Comparison of ENCODE assay signal across 13 mouse cellular contexts in genomic region chr7:132772440-132772839, GRCm38 (mm10). TPM values are rescaled to one million over a fixed set of nuclear protein-coding genes. Genes with fewer than 3 reads are reported as not detected.
DNase-seq lines count a peak whose midpoint lies in the region; ATAC-seq and TF ChIP-seq lines count a peak whose summit lies in the region.
"Had no signal": no experiment of that assay in that cellular context is flagged by ENCODE, and none has a peak within 500 bp of the region (broad histone marks: within the 10 kb centered on the region; RNA-seq: fewer than 3 reads in every experiment).

No protein-coding gene starts in this region.

- no peaks in the 10 kb centered on the region for H3K9me3 ChIP-seq in intestine, embryonic 15.5 days
- no peaks in the 10 kb centered on the region for H3K9me3 ChIP-seq in intestine, postnatal 0 days (ENCODE audit: control insufficient read depth)
- H3K9me3 ChIP-seq in liver, embryonic 11.5 days (ENCODE audit: control insufficient read depth, low read length): no peaks in the 10 kb centered on the region
- H3K9me3 ChIP-seq in stomach, embryonic 15.5 days: no peaks in the 10 kb centered on the region
- no peaks in the 10 kb centered on the region for H3K9me3 ChIP-seq in forebrain, embryonic 14.5 days (replicated peaks; ENCODE audit: control insufficient read depth, low read length)
- H3K9me3 ChIP-seq in hindbrain, embryonic 16.5 days (ENCODE audit: control insufficient read depth, low read length): no peaks in the 10 kb centered on the region
- H3K9me3 ChIP-seq: hindbrain, embryonic 10.5 days; limb, embryonic 13.5 days; midbrain, embryonic 13.5 days had no signal

- WGBS in intestine, embryonic 15.5 days: 82% methylated on average over 5 of the region's 5 CpGs
- WGBS in intestine, postnatal 0 days: 67% methylated on average over 5 of the region's 5 CpGs
- WGBS in liver, embryonic 11.5 days: 59% methylated on average over 5 of the region's 5 CpGs
- WGBS in stomach, embryonic 15.5 days: 69% methylated on average over 5 of the region's 5 CpGs
- WGBS in forebrain, embryonic 14.5 days: 95% methylated on average over 5 of the region's 5 CpGs
- WGBS in hindbrain, embryonic 16.5 days: 97% methylated on average over 5 of the region's 5 CpGs

- no peak overlapping the region for H3K4me3 ChIP-seq in intestine, embryonic 15.5 days (replicated peaks)
- H3K4me3 ChIP-seq in intestine, postnatal 0 days (ENCODE audit: low read depth, low read length): no peak overlapping the region
- H3K4me3 ChIP-seq in liver, embryonic 11.5 days (ENCODE audit: low read depth, low read length): no peak overlapping the region
- H3K4me3 ChIP-seq in stomach, embryonic 15.5 days (replicated peaks): no peak overlapping the region
- no peak overlapping the region for H3K4me3 ChIP-seq in forebrain, embryonic 14.5 days (ENCODE audit: low read depth, low read length)
- no peak overlapping the region for H3K4me3 ChIP-seq in hindbrain, embryonic 16.5 days (ENCODE audit: low read length)
- H3K4me3 ChIP-seq: hindbrain, embryonic 10.5 days; limb, embryonic 13.5 days; midbrain, embryonic 13.5 days had no signal

- peaks cover 5% of the 10 kb centered on the region for H3K36me3 ChIP-seq in intestine, embryonic 15.5 days
- H3K36me3 ChIP-seq in intestine, postnatal 0 days (ENCODE audit: control insufficient read depth, insufficient read depth): peaks cover 56% of the 10 kb centered on the region
- peaks cover 2% of the 10 kb centered on the region; the same call in 1 of the 2 replicates for H3K36me3 ChIP-seq in liver, embryonic 11.5 days (ENCODE audit: control insufficient read depth, insufficient read depth, low read length)
- H3K36me3 ChIP-seq in stomach, embryonic 15.5 days: no peaks in the 10 kb centered on the region
- peaks cover 42% of the 10 kb centered on the region for H3K36me3 ChIP-seq in forebrain, embryonic 14.5 days (ENCODE audit: control insufficient read depth, insufficient read depth, low read length)
- no peaks in the 10 kb centered on the region for H3K36me3 ChIP-seq in hindbrain, embryonic 16.5 days (ENCODE audit: control insufficient read depth, insufficient read depth, low read length)

- H3K27me3 ChIP-seq in intestine, embryonic 15.5 days (replicated peaks): no peaks in the 10 kb centered on the region
- H3K27me3 ChIP-seq in intestine, postnatal 0 days (replicated peaks; ENCODE audit: control insufficient read depth, insufficient read depth, low read length): no peaks in the 10 kb centered on the region
- H3K27me3 ChIP-seq in liver, embryonic 11.5 days (replicated peaks; ENCODE audit: control insufficient read depth, insufficient read depth, low read length): no peaks in the 10 kb centered on the region
- H3K27me3 ChIP-seq in stomach, embryonic 15.5 days (replicated peaks): no peaks in the 10 kb centered on the region
- H3K27me3 ChIP-seq in forebrain, embryonic 14.5 days (replicated peaks; ENCODE audit: control insufficient read depth, insufficient read depth, low read length): no peaks in the 10 kb centered on the region
- no peaks in the 10 kb centered on the region for H3K27me3 ChIP-seq in hindbrain, embryonic 16.5 days (replicated peaks; ENCODE audit: control insufficient read depth, insufficient read depth, low read length)
- H3K27me3 ChIP-seq: limb, embryonic 13.5 days; midbrain, embryonic 13.5 days had no signal

- no peak overlapping the region for H3K9ac ChIP-seq in intestine, embryonic 15.5 days
- no peak overlapping the region for H3K9ac ChIP-seq in intestine, postnatal 0 days (ENCODE audit: low read depth, low read length)
- peak overlapping the region; percentile 35; the same call in 1 of the 2 replicates for H3K9ac ChIP-seq in liver, embryonic 11.5 days (ENCODE audit: low read depth, low read length)
- no peak overlapping the region for H3K9ac ChIP-seq in stomach, embryonic 15.5 days
- H3K9ac ChIP-seq in forebrain, embryonic 14.5 days (ENCODE audit: low read length): no peak overlapping the region
- H3K9ac ChIP-seq in hindbrain, embryonic 16.5 days (ENCODE audit: low read depth, low read length): no peak overlapping the region
- H3K9ac ChIP-seq: limb, embryonic 13.5 days; midbrain, embryonic 13.5 days had no signal

- H3K4me2 ChIP-seq in intestine, embryonic 15.5 days (replicated peaks): no peak overlapping the region
- H3K4me2 ChIP-seq in intestine, postnatal 0 days (replicated peaks; ENCODE audit: low read depth): no peak overlapping the region
- H3K4me2 ChIP-seq in liver, embryonic 11.5 days: peak overlapping the region; percentile 50
- no peak overlapping the region for H3K4me2 ChIP-seq in stomach, embryonic 15.5 days
- H3K4me2 ChIP-seq in forebrain, embryonic 14.5 days (ENCODE audit: low read length): no peak overlapping the region
- H3K4me2 ChIP-seq in hindbrain, embryonic 16.5 days (ENCODE audit: low read length): no peak overlapping the region
- H3K4me2 ChIP-seq: limb, embryonic 13.5 days; midbrain, embryonic 13.5 days had no signal

- H3K4me1 ChIP-seq in intestine, embryonic 15.5 days (replicated peaks): 0 out of 2 replicates have a peak, but pooled peaks cover 5% of the 10 kb centered on the region
- peaks cover 7% of the 10 kb centered on the region for H3K4me1 ChIP-seq in intestine, postnatal 0 days (replicated peaks; ENCODE audit: control insufficient read depth, insufficient read depth, low read length)
- H3K4me1 ChIP-seq in liver, embryonic 11.5 days (replicated peaks; ENCODE audit: control insufficient read depth, insufficient read depth, low read length): peaks cover 50% of the 10 kb centered on the region
- H3K4me1 ChIP-seq in stomach, embryonic 15.5 days: 0 out of 2 replicates have a peak, but pooled peaks cover 4% of the 10 kb centered on the region
- H3K4me1 ChIP-seq in forebrain, embryonic 14.5 days (ENCODE audit: control insufficient read depth, insufficient read depth, low read length): peaks cover 20% of the 10 kb centered on the region
- no peaks in the 10 kb centered on the region for H3K4me1 ChIP-seq in hindbrain, embryonic 16.5 days (ENCODE audit: control insufficient read depth, insufficient read depth, low read depth, low read length)

- no peak for TF ChIP-seq CTCF in intestine, postnatal 0 days (IDR thresholded peaks at IDR 0.05; ENCODE audit: low read depth)

- peak; percentile 30 for DNase-seq in T-cell, adult 2 months (ENCODE audit: low spot score)
- no peak for DNase-seq in liver, embryonic 11.5 days (ENCODE audit: low spot score)
- DNase-seq in forebrain, embryonic 14.5 days (ENCODE audit: low spot score): no peak
- no peak for DNase-seq in adrenal gland, postnatal 4 days (ENCODE audit: low spot score in 2 of 2)
- DNase-seq: cerebellum, adult 9-10 months; kidney, postnatal 4 days had no signal

- no peak overlapping the region for H3K27ac ChIP-seq in intestine, embryonic 15.5 days
- H3K27ac ChIP-seq in intestine, postnatal 0 days (ENCODE audit: low read depth, low read length): no peak overlapping the region
- peak overlapping the region; percentile 86 for H3K27ac ChIP-seq in liver, embryonic 11.5 days (ENCODE audit: low read depth, low read length)
- H3K27ac ChIP-seq in stomach, embryonic 15.5 days: no peak overlapping the region
- no peak overlapping the region for H3K27ac ChIP-seq in forebrain, embryonic 14.5 days (ENCODE audit: low read depth, low read length)
- H3K27ac ChIP-seq in hindbrain, embryonic 16.5 days (ENCODE audit: low read depth, low read length): no peak overlapping the region
- H3K27ac ChIP-seq: hindbrain, embryonic 10.5 days; limb, embryonic 13.5 days had no signal

- peak; percentile 60; the same call in 1 of the 2 replicates for ATAC-seq in intestine, embryonic 15.5 days
- ATAC-seq in intestine, postnatal 0 days: no peak; the same call in 1 of the 2 replicates
- ATAC-seq in liver, embryonic 11.5 days (replicated peaks; ENCODE audit: low FRiP score): peak; percentile 86
- ATAC-seq in stomach, embryonic 15.5 days (ENCODE audit: insufficient read depth, low FRiP score, low read depth): peak; percentile 85
- ATAC-seq in forebrain, embryonic 14.5 days: no peak
- no peak for ATAC-seq in hindbrain, embryonic 16.5 days
- ATAC-seq: midbrain, embryonic 13.5 days had no signal

RNA-seq across cellular contexts. Expression of gene Fam53b, which starts 41.2 kb away (rescaled TPM):
- polyA plus RNA-seq in intestine, embryonic 15.5 days (2015; fragmentation: Nextera tagmentation; extraction: Ambion mirVana): 17.9 and 19.1 TPM in 2 replicates
- polyA plus RNA-seq in intestine, postnatal 0 days (2015; fragmentation: Nextera tagmentation; extraction: Ambion mirVana): 13.5 and 17.3 TPM in 2 replicates
- 20.1 and 20.4 TPM in 2 replicates for polyA plus RNA-seq in liver, embryonic 11.5 days (2014; fragmentation: Nextera tagmentation; extraction: Ambion mirVana)
- 15.5 and 17.3 TPM in 2 replicates for polyA plus RNA-seq in stomach, embryonic 15.5 days (2015; fragmentation: Nextera tagmentation; extraction: Ambion mirVana)
- 17.1 and 25.1 TPM in 2 replicates for polyA plus RNA-seq in forebrain, embryonic 14.5 days (2014; fragmentation: Nextera tagmentation; extraction: Ambion mirVana)
- 10 to 100 TPM; 69.7 to 74.4 TPM for total RNA-seq in adrenal gland, postnatal 4 days (2021)
- polyA plus RNA-seq in hindbrain, embryonic 16.5 days (2015; fragmentation: Nextera tagmentation; extraction: Ambion mirVana): 14.7 and 16.3 TPM in 2 replicates

Comparison
In these comparisons a context has a peak if more than half of its experiments do, and no peak if none do; other contexts are left out.
1. ATAC-seq: peak in intestine, embryonic 15.5 days (single experiment), liver, embryonic 11.5 days (single experiment) and stomach, embryonic 15.5 days (single experiment); none in intestine, postnatal 0 days (single experiment), forebrain, embryonic 14.5 days (single experiment) and hindbrain, embryonic 16.5 days (single experiment).